Mouse (Mus musculus): ENCODE measurements around the gene Kctd4. TPM values are rescaled to one million over a fixed set of nuclear protein-coding genes. Genes with fewer than 3 reads are reported as not detected.

Gene Kctd4
- total and polyA plus RNA-seq, 3 experiments = 0.06 TPM; not detected in 2

- H3K9ac ChIP-seq (ENCODE audit: insufficient read depth, low read depth) = no peak overlapping the region
- in situ Hi-C loops (cut with MboI; ENCODE audit: low pct_ligation_motif_present, low pct_unique_long_range_greater_than_20kb, low sequenced_read_pairs) = no loop called here
- no peaks in the 10 kb centered on the region for H3K9me3 ChIP-seq (replicated peaks; ENCODE audit: low read length)
- H3K79me2 ChIP-seq (replicated peaks; ENCODE audit: control insufficient read depth, extremely low read depth, insufficient read depth, poor library complexity, severe bottlenecking) = peaks cover under 1% of the 10 kb centered on the region; the same call in 1 of the 2 replicates
- H3K4me2 ChIP-seq (ENCODE audit: insufficient read depth, low read depth, poor library complexity, severe bottlenecking) = no peak overlapping the region
- peaks cover 0 to 49% of the 10 kb centered on the region in 2 experiments; a peak in 2 of 4 replicates for H3K4me1 ChIP-seq (ENCODE audit: control insufficient read depth in 1 of 2, insufficient read depth in 2 of 2)
- no peaks in the 10 kb centered on the region for H3K27me3 ChIP-seq (replicated peaks)
- H3K4me3 ChIP-seq (replicated peaks in 1 of 3; ENCODE audit: low read depth in 2 of 3, low read length in 2 of 3, poor library complexity in 1 of 3) = no peak overlapping the region
- H3K36me3 ChIP-seq (replicated peaks in 1 of 2; ENCODE audit: control insufficient read depth in 1 of 2, insufficient read depth in 1 of 2, low read length in 1 of 2) = peaks cover 0 to 45% of the 10 kb centered on the region in 2 experiments
- no peak for DNase-seq (ENCODE audit: extremely low read depth)
- H3K27ac ChIP-seq (ENCODE audit: insufficient read depth, low read depth) = no peak overlapping the region
- dilution Hi-C loops (cut with MboI; ENCODE audit: extremely low pct_ligation_motif_present, extremely low pct_unique_long_range_greater_than_20kb, low sequenced_read_pairs) = no loop called here
- TF ChIP-seq E2F4 (IDR thresholded peaks at IDR 0.05; ENCODE audit: insufficient replicate concordance, low read depth, low read length) (no peak), JUND (conservative IDR thresholded peaks at IDR 0.05; ENCODE audit: low read depth, low read length) (no peak), CTCF (conservative IDR thresholded peaks at IDR 0.05 in 1 of 2, IDR thresholded peaks at IDR 0.05 in 1 of 2; ENCODE audit: low read depth in 2 of 2, low read length in 2 of 2) (no peak), SMC3 (IDR thresholded peaks at IDR 0.05; ENCODE audit: low read depth, low read length) (no peak), GABPA (IDR thresholded peaks at IDR 0.05; ENCODE audit: insufficient replicate concordance, low read depth, low read length) (no peak), NRF1 (IDR thresholded peaks at IDR 0.05; ENCODE audit: low read depth, low read length) (no peak), MEF2A (IDR thresholded peaks at IDR 0.05; ENCODE audit: borderline replicate concordance, low read depth, low read length) (no peak), ZNF384 (IDR thresholded peaks at IDR 0.05; ENCODE audit: low read depth, low read length) (no peak), KAT2A (IDR thresholded peaks at IDR 0.05; ENCODE audit: insufficient replicate concordance, low read length) (no peak), RCOR1 (conservative IDR thresholded peaks at IDR 0.05; ENCODE audit: low read depth, low read length) (no peak), POLR2AphosphoS2 (IDR thresholded peaks at IDR 0.05; ENCODE audit: low read depth, low read length) (no peak), UBTF (IDR thresholded peaks at IDR 0.05; ENCODE audit: low read depth, low read length) (no peak), ZMIZ1 (IDR thresholded peaks at IDR 0.05; ENCODE audit: low read depth, low read length) (no peak), MAZ (IDR thresholded peaks at IDR 0.05; ENCODE audit: low read depth, low read length) (no peak), CHD2 (IDR thresholded peaks at IDR 0.05; ENCODE audit: low read length) (no peak), ZC3H11A (IDR thresholded peaks at IDR 0.05; ENCODE audit: low read depth, low read length) (no peak), MYC (IDR thresholded peaks at IDR 0.05; ENCODE audit: low read depth, low read length) (no peak)
Measured at GRCm38 (mm10) chr14:75947674-75948073, 7.1 kb upstream of the Kctd4 start.

DNA sequence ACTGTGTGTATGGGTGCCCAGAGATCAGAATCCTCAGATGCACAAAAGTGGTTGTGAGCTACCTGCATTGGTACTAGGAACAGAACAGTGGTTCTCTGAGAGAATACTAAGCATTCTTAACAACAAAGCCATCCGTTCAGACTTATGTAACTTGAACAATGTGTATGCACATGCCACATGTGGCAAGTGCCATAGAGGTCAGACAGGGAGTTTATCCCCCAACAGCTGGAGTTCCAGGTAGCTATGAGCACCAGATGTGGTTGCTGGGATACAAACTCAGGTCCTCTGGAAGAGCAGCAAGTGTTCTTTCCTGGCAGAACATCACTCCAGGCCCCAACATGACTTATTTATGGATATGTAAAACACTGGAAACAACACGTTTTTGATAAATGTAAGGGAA lies 1.8 kb upstream of the Kctd4 start:
- in situ Hi-C loops (cut with MboI; ENCODE audit: low pct_ligation_motif_present, low pct_unique_long_range_greater_than_20kb, low sequenced_read_pairs) = no loop called here
- no peak for TF ChIP-seq MAX (IDR thresholded peaks at IDR 0.05; ENCODE audit: low read length)
- TF ChIP-seq JUN (IDR thresholded peaks at IDR 0.05; ENCODE audit: insufficient read depth, low read depth, low read length) = no peak
- TF ChIP-seq CTCF (conservative IDR thresholded peaks at IDR 0.05 in 1 of 2, IDR thresholded peaks at IDR 0.05 in 1 of 2; ENCODE audit: low read depth in 2 of 2, low read length in 2 of 2) = no peak
- TF ChIP-seq SIN3A (IDR thresholded peaks at IDR 0.05; ENCODE audit: low read length) = no peak
- no peak for TF ChIP-seq USF2 (conservative IDR thresholded peaks at IDR 0.05; ENCODE audit: low read depth, low read length)
- no peak for TF ChIP-seq RCOR1 (conservative IDR thresholded peaks at IDR 0.05; ENCODE audit: low read depth, low read length)
- TF ChIP-seq MAFK (IDR thresholded peaks at IDR 0.05; ENCODE audit: insufficient replicate concordance, low read length) = no peak
- no peak for TF ChIP-seq CHD1 (IDR thresholded peaks at IDR 0.05; ENCODE audit: low read depth, low read length)
- no peak for TF ChIP-seq E2F4 (IDR thresholded peaks at IDR 0.05; ENCODE audit: insufficient replicate concordance, low read depth, low read length)
- no peak for TF ChIP-seq UBTF (IDR thresholded peaks at IDR 0.05; ENCODE audit: low read depth, low read length)
- no peak for TF ChIP-seq PAX5 (IDR thresholded peaks at IDR 0.05; ENCODE audit: low read length)
- TF ChIP-seq IRF4 (IDR thresholded peaks at IDR 0.05; ENCODE audit: low read depth, low read length) = no peak
- TF ChIP-seq RAD21 (IDR thresholded peaks at IDR 0.05; ENCODE audit: low read depth, low read length) = no peak
- TF ChIP-seq EP300 (IDR thresholded peaks at IDR 0.05; ENCODE audit: low read length) = no peak
- no peak for TF ChIP-seq NELFE (IDR thresholded peaks at IDR 0.05; ENCODE audit: low read depth, low read length)
- TF ChIP-seq SMC3 (IDR thresholded peaks at IDR 0.05; ENCODE audit: low read depth, low read length) = no peak
- TF ChIP-seq ELF1 (IDR thresholded peaks at IDR 0.05; ENCODE audit: low read depth, low read length) = no peak
- no peak for TF ChIP-seq HCFC1 (IDR thresholded peaks at IDR 0.05; ENCODE audit: low read depth, low read length)
- no peak for TF ChIP-seq JUND (conservative IDR thresholded peaks at IDR 0.05; ENCODE audit: low read depth, low read length)
- no peak for TF ChIP-seq POLR2A (IDR thresholded peaks at IDR 0.05; ENCODE audit: low read depth, low read length)
- H3K9me3 ChIP-seq (replicated peaks; ENCODE audit: low read length) = no peaks in the 10 kb centered on the region
- no peak overlapping the region for H3K4me3 ChIP-seq (replicated peaks in 1 of 3; ENCODE audit: low read depth in 2 of 3, low read length in 2 of 3, poor library complexity in 1 of 3)
- H3K36me3 ChIP-seq (replicated peaks in 1 of 2; ENCODE audit: control insufficient read depth in 1 of 2, insufficient read depth in 1 of 2, low read length in 1 of 2) = peaks cover 0 to 47% of the 10 kb centered on the region in 2 experiments
- no peaks in the 10 kb centered on the region for H3K4me1 ChIP-seq (ENCODE audit: control insufficient read depth in 1 of 2, insufficient read depth in 2 of 2)
- DNase-seq (ENCODE audit: extremely low read depth) = no peak
- no peak overlapping the region for H3K4me2 ChIP-seq (ENCODE audit: insufficient read depth, low read depth, poor library complexity, severe bottlenecking)
- H3K27ac ChIP-seq (ENCODE audit: insufficient read depth, low read depth) = no peak overlapping the region
- H3K27me3 ChIP-seq (replicated peaks) = no peaks in the 10 kb centered on the region
- dilution Hi-C loops (cut with MboI; ENCODE audit: extremely low pct_ligation_motif_present, extremely low pct_unique_long_range_greater_than_20kb, low sequenced_read_pairs) = no loop called here
- H3K9ac ChIP-seq (ENCODE audit: insufficient read depth, low read depth) = no peak overlapping the region
- H3K79me2 ChIP-seq (replicated peaks; ENCODE audit: control insufficient read depth, extremely low read depth, insufficient read depth, poor library complexity, severe bottlenecking) = no peaks in the 10 kb centered on the region; the same call in 1 of the 2 replicates
